Mouse (Mus musculus): Measurements from ENCODE around the gene Scimp.

GRCm38 (mm10) chr11:70826207-70826606, 13.8 kb upstream of the Scimp start:
- TF ChIP-seq CTCF (IDR thresholded peaks at IDR 0.05; ENCODE audit: borderline replicate concordance, insufficient read depth, low read depth, low read length) (no peak), POLR2A (IDR thresholded peaks at IDR 0.05; ENCODE audit: borderline replicate concordance, insufficient read depth, low read length) (no peak)

Data from cerebellum, adult 2 months (tissue).